Mouse (Mus musculus): ENCODE results near the gene Eftud2. TPM values are rescaled to one million over a fixed set of nuclear protein-coding genes. Genes with fewer than 3 reads are reported as not detected.

Eftud2 gene
- polyA plus RNA-seq, 1 experiment from 2014 or later, result 183 TPM

DNA sequence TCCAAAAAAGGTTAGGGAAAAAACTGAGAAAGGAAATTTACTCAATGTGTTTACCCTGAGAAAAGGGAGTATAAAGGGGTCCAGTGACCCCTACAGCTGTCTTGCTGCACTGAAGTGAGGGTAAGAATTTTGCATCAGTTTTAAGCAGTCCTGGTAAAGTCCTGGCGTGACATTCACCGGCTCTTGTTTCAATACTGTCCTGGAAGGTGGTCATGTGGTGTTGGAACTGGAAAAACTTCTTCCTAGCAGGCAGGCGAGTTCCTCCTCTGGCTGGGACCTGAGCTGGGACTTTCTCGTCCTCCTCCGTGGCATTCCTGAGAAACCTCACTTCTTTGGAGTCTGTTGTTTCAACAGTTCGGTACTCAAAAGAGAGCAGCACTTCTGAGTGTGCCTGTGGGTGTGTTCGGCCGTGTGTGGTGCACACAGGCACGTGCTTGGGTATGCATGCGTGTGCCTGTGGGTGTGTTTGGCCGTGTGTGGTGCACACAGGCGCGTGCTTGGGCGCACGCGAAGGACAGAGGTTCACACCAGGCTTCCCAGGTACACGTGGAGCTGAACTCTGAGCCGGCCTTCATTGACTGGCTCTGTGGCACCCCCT is 48.0 kb downstream of the Eftud2 start:
- Histone ChIP-seq H3K4me3 (no peak overlapping the region), H3K36me3 (peaks cover 13% of the 10 kb centered on the region), H3K27me3 (no peaks in the 10 kb centered on the region), H3K9ac (replicated peaks) (no peak overlapping the region), H3K4me1 (no peaks in the 10 kb centered on the region), H3K9me3 (no peaks in the 10 kb centered on the region), H3K4me2 (replicated peaks) (no peak overlapping the region), H3K27ac (replicated peaks) (no peak overlapping the region)
- ATAC-seq (replicated peaks), result no peak
- WGBS, result 70% methylated on average over 18 of the region's 18 CpGs

DNA sequence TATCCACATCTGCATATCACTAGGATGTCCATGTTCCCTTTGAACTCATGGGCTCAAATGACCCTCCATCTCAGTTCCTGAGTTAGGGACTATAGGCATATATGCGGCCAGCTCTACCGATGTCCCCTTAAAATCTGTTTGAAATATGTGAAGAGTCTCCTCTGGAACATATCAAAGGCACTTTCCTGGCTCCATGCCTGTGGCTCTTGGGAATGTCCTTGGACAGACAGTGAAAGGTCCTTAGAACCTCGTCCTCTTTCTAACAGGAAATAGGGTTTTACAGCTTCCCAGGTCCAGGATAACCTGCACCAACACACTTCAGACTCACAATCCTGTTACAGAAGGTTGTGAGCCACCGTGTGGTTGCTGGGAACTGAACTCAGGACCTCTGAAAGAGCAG is 50.5 kb downstream of the Eftud2 start:
- no peaks in the 10 kb centered on the region for H3K9me3 ChIP-seq
- 84% methylated on average over 4 of the region's 4 CpGs for WGBS

DNA sequence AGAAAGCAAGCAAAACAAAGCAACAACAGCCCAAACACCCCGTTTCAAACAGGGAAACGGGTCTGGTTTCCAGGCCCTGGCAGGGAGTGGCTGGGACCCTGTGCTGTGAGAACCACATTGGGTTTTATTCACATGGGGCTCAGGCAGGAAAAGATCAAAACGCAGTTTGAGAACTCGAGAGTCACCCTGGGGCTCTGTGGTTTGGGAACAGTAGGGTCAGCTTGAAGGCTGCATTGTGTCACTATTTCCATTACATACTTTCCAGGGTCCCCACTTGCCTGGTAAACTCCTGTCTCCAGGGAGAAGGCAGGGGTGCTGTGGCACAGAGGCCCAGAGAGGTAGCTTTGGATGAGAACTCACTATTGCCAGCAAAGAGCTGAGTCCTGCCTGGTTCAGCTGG is 53.7 kb downstream of the Eftud2 start:
- Histone ChIP-seq H3K4me3 (no peak overlapping the region), H3K4me2 (replicated peaks) (no peak overlapping the region), H3K36me3 (no peaks in the 10 kb centered on the region), H3K9ac (replicated peaks) (no peak overlapping the region), H3K9me3 (no peaks in the 10 kb centered on the region), H3K27ac (replicated peaks) (no peak overlapping the region), H3K4me1 (no peaks in the 10 kb centered on the region), H3K27me3 (no peaks in the 10 kb centered on the region)
- 50% methylated on average over 4 of the region's 4 CpGs for WGBS
- no peak for ATAC-seq (replicated peaks)

More for the DNA sequence above, 50.5 kb downstream of the Eftud2 start:
- Histone ChIP-seq H3K9ac (replicated peaks) (no peak overlapping the region), H3K27me3 (no peaks in the 10 kb centered on the region), H3K27ac (replicated peaks) (no peak overlapping the region), H3K4me3 (no peak overlapping the region), H3K4me2 (replicated peaks) (no peak overlapping the region), H3K4me1 (no peaks in the 10 kb centered on the region), H3K36me3 (no peaks in the 10 kb centered on the region)
- no peak for ATAC-seq (replicated peaks)

DNA sequence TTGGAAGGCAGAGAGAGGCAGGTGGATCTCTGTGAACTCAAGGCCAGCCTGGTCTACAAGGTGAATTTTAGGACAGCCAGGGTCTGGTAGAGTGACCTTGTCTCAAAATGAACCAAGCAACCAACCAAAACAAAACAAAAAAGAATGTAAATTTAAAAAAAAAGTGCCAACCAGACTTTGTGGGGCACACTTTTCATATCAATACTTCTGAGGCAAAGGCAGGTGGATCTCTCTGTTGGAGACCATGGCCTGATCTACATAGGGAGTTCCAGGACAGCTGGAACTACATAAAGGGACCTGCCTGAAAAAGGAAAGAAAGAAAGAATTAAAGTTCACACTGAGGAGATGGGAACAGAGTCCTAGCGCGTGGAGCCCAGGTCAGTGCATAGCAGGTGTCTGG is 54.3 kb downstream of the Eftud2 start:
- H3K27ac ChIP-seq (replicated peaks), result no peak overlapping the region

DNA sequence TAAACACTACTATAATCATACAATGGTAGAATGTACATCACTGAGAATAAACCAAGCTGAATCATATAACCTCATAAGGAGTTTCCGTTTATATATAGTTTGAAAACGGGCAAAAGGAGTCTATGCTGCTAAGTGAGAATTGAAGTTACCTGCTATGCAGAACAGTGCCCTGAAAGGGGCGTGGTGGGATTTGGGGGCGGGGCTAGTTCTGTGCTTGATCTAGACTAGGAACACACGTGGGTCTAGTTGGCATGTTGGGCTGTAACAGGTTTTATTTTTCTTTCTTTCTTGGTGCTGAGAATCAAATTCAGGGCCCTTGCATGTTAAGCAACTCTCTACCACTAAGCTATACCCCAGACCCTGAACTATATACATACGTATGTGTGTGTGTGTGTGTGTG is 59.6 kb downstream of the Eftud2 start:
- Histone ChIP-seq H3K9me3 (no peaks in the 10 kb centered on the region), H3K27me3 (peaks cover 6% of the 10 kb centered on the region; the same call in 1 of the 2 replicates), H3K4me1 (peaks cover 20% of the 10 kb centered on the region), H3K36me3 (no peaks in the 10 kb centered on the region), H3K4me3 (no peak overlapping the region), H3K9ac (replicated peaks) (no peak overlapping the region), H3K4me2 (replicated peaks) (no peak overlapping the region), H3K27ac (replicated peaks) (no peak overlapping the region)
- WGBS, result 60% methylated on average over 6 of the region's 6 CpGs
- no peak for ATAC-seq (replicated peaks)

More for the DNA sequence above, 54.3 kb downstream of the Eftud2 start:
- 77% methylated on average over 2 of the region's 2 CpGs for WGBS
- H3K27me3 ChIP-seq, result no peaks in the 10 kb centered on the region
- no peaks in the 10 kb centered on the region for H3K4me1 ChIP-seq
- H3K9me3 ChIP-seq, result no peaks in the 10 kb centered on the region
- no peak overlapping the region for H3K4me3 ChIP-seq
- no peak overlapping the region for H3K9ac ChIP-seq (replicated peaks)
- no peaks in the 10 kb centered on the region for H3K36me3 ChIP-seq
- no peak for ATAC-seq (replicated peaks)
- H3K4me2 ChIP-seq (replicated peaks), result no peak overlapping the region

DNA sequence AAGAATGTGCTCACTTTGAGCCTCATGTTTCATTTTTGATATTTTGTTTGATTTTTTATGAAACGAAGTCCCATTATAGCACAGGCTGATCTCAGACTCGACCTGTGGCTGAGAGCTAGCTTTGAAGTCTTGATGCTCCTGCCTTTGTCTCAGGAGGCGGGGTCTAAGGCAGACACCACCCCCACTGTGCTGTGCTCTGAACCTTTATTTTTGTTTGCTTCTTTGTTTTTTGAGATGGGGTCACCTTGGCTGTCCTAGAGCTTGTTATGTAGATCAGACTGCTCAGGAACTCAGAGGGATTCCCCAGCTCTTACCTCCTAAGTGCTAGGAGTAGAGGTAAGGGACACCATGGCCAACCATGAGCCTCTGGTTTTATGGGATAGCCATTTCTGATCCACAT is 60.4 kb downstream of the Eftud2 start:
- H3K9me3 ChIP-seq, result no peaks in the 10 kb centered on the region
- no peaks in the 10 kb centered on the region for H3K36me3 ChIP-seq
- H3K4me2 ChIP-seq (replicated peaks), result no peak overlapping the region
- no peak for ATAC-seq (replicated peaks)
- no peak overlapping the region for H3K4me3 ChIP-seq
- H3K9ac ChIP-seq (replicated peaks), result no peak overlapping the region
- WGBS, result 13% methylated on average over 3 of the region's 3 CpGs
- no peak overlapping the region for H3K27ac ChIP-seq (replicated peaks)
- peaks cover 26% of the 10 kb centered on the region for H3K4me1 ChIP-seq
- peaks cover 6% of the 10 kb centered on the region; the same call in 1 of the 2 replicates for H3K27me3 ChIP-seq

DNA sequence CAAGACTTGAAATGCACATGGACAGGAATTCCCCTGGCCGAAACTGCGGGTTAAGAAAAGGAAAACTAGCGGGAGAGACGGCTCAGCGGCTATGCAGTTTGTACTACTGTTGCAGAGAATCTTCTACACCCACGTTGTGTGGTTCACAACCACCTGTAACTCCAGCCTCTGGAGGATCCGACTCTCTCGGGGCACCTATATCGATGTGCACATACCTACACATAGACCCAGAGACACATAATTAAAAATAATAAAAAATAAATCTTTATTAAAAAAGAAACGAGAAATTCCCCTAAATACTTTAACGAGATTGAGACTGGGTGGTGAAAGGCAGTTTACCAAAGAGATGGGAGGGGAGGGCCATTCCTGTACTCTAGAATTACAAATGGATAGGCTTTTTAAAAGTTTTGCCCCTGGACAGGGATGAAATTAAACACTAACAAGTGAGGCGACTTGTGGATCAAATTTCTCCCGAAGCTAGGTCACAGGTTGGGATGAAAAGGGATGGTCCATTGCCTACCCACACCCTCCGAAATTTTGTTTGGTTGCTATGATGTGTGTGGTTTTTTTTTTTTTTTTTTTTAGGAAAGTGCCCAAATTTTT is 60.9 kb downstream of the Eftud2 start:
- no peak for ATAC-seq (replicated peaks)
- H3K4me2 ChIP-seq (replicated peaks), result peak overlapping the region; percentile 93
- H3K27me3 ChIP-seq, result peaks cover 6% of the 10 kb centered on the region; the same call in 1 of the 2 replicates
- peak overlapping the region; percentile 76; the same call in 1 of the 2 replicates for H3K9ac ChIP-seq (replicated peaks)
- H3K4me1 ChIP-seq, result peaks cover 27% of the 10 kb centered on the region
- H3K4me3 ChIP-seq, result peak overlapping the region; percentile 83
- H3K36me3 ChIP-seq, result no peaks in the 10 kb centered on the region
- no peaks in the 10 kb centered on the region for H3K9me3 ChIP-seq
- 3% methylated on average over 14 of the region's 14 CpGs for WGBS
- peak overlapping the region; percentile 92; the same call in 1 of the 2 replicates for H3K27ac ChIP-seq (replicated peaks)

DNA sequence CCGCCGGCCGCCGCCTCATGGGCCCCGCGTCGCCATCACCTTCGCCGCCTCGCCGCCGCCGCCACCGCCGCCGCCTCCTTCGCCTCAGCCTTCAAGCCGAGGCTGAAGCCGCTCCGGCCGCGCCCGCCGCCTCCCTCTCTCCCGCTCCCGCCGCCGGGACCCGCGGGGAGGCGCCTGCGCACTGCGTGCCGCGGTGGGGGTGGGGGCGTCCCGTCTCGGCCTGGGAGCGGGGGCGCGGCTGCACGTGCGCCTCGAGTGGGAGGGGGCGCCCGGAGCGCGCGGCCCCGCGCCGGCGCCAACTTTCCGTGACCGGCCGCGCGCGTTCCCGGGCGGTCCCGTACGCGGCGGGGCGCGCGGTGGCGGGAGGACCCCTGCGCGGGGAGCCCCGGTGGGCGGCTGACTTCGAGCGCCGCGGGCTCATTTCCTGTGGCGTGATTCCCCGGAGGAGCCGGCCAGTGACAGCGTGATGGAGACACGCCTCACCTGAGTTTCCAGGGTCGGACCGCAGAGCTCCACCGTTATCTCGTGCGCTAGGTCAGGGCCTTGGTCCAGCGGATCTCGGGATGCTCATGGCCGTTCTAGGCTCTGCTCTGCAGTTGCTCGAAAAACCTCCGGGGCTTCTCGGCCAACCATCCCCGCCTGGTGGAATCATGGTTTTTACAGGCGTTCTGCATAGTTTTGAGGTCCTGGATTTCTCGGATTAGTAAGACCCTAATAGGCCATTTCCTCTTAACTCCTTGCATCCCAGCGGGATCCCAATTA is 61.6 kb downstream of the Eftud2 start, which contains the start of gene Gjc1:
TSS of gene Gjc1 (minus strand) at position 680 of the 762 bp plus-strand sequence.
- Histone ChIP-seq H3K4me3 (peak within 1 kb of the TSS; percentile 83), H3K4me1 (peaks cover 32% of the 10 kb centered on the region), H3K9ac (replicated peaks) (peak within 1 kb of the TSS; percentile 76), H3K9me3 (no peaks in the 10 kb centered on the region), H3K27ac (replicated peaks) (peak within 1 kb of the TSS; percentile 92), H3K27me3 (peaks cover 6% of the 10 kb centered on the region; the same call in 1 of the 2 replicates), H3K36me3 (no peaks in the 10 kb centered on the region), H3K4me2 (replicated peaks) (peak within 1 kb of the TSS; percentile 93)
- ATAC-seq (replicated peaks), result peak; percentile 92
- under 1% methylated on average over 92 of the region's 97 CpGs for WGBS

DNA sequence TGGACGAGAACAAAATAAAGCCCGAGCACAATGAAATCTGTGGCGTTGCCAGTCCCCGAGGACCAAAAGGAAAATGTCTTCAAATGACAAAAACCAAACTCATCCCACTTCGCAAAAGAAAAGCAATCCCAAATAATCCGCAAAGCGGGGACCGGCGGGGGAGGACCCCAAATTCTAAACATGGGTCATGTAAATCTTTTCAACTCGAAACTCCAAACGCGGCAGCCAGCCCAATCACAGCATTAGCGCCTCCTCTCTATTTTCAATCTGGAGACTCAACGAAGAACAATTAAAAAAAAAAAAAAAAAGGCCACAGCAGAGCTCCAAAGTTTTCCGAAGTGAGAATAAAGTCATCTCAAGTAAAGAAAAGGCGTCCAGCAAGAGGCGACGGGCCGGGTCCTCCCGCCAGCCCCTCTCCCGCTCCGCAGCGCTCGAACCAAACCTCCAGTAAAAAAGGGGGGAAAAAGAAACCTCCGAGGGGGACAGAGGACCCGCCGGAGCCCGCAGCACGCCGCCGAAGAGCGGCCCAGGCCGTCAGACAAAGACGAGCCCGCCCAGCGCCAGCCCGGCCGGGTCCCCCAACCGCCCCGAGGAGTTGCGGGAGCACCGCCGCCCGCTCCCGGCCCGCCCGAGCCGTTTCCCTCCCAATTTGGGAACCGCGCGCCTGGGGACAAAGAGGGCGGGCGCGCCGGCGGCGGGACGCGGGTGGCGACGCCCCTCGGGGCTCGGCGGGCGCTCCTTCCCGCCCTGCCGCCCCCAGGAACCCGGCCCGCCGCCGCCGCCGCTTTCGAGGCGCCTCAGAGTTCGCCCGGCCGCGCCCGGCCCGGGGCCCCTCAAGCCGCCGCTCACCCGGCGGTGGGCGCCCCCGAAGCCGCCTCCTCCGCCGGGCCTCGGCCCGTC is 62.4 kb downstream of the Eftud2 start:
- Histone ChIP-seq H3K4me3 (peak overlapping the region; percentile 83), H3K4me1 (peaks cover 35% of the 10 kb centered on the region), H3K4me2 (replicated peaks) (peak overlapping the region; percentile 93), H3K27me3 (peaks cover 6% of the 10 kb centered on the region; the same call in 1 of the 2 replicates), H3K27ac (replicated peaks) (peak overlapping the region; percentile 92), H3K9ac (replicated peaks) (peak overlapping the region; percentile 76), H3K9me3 (no peaks in the 10 kb centered on the region), H3K36me3 (no peaks in the 10 kb centered on the region)
- 1% methylated on average over 79 of the region's 92 CpGs for WGBS
- ATAC-seq (replicated peaks), result peak; percentile 75

DNA sequence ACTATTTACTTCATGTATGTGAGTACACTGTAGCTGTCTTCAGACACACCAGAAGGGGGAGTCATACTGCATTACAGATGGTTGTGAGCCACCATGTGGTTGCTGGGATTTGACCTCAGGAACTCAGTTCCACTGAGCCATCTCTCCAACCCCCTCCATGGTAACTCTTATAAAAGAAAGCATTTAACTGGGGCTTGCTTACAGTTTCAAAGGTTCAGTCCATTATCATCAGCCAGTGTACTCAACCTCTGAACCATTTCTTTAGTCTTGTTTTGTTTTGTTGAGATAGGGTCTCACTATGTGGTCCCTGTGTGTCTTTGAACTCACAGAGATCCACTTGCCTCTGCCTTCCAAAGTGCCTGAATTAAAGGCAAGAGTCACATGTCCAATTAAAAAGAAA is 65.9 kb downstream of the Eftud2 start:
- no peaks in the 10 kb centered on the region for H3K36me3 ChIP-seq
- H3K9ac ChIP-seq (replicated peaks), result no peak overlapping the region
- H3K4me1 ChIP-seq, result peaks cover 50% of the 10 kb centered on the region
- no peak for ATAC-seq (replicated peaks)
- H3K4me3 ChIP-seq, result no peak overlapping the region
- H3K9me3 ChIP-seq, result no peaks in the 10 kb centered on the region
- no peak overlapping the region for H3K4me2 ChIP-seq (replicated peaks)
- no peaks in the 10 kb centered on the region for H3K27me3 ChIP-seq
- no peak overlapping the region for H3K27ac ChIP-seq (replicated peaks)

DNA sequence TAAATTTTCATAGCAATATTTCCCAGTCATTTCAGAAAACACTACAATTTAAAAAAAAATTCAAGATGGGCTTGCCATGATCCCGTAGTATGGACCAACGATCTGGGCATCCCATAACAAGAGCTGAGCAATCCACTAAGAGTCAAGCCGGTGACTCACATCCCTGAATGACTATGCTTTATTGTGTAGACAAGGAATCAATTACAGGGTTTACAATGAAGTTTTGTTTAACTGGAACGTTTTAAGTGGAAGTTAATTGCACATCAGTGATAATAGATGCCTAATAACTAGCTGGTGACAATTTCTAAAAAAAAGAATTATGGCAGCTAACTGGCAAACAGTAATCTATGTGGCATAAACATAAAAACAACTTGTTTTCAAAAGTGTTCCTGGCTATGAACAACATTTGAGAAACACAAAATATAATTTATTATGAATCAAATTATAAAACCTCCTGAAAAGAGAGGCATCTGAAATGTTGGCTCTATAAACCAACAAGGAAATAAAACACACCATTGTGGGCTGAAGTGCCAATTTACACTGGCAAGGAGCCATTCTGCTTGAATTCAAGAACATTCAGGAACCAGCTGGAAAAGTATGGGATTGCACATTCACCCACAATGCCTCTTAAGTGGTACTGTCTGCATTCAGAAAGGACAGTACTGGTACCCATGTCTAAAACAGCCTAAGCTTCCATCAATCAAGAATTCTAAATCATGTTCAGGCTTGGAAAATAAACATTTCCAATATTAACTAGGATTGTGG is 69.9 kb downstream of the Eftud2 start:
- 20% methylated on average over 4 of the region's 4 CpGs for WGBS
- H3K36me3 ChIP-seq, result no peaks in the 10 kb centered on the region
- no peak; the same call in 1 of the 2 replicates for ATAC-seq (replicated peaks)
- no peak overlapping the region for H3K4me2 ChIP-seq (replicated peaks)
- no peak overlapping the region for H3K4me3 ChIP-seq
- no peaks in the 10 kb centered on the region for H3K9me3 ChIP-seq
- H3K27me3 ChIP-seq, result no peaks in the 10 kb centered on the region
- peaks cover 32% of the 10 kb centered on the region for H3K4me1 ChIP-seq
- no peak overlapping the region for H3K9ac ChIP-seq (replicated peaks)
- no peak overlapping the region for H3K27ac ChIP-seq (replicated peaks)
